Mouse (Mus musculus) stomach, postnatal 0 days (tissue): ENCODE data around the gene Ugt1a2.

Source experiments
- CTCF ChIP-seq: IDR thresholded peaks from 2 replicates; pipeline ENCODE4 v1.5.1; 2016; ENCODE audit warnings: antibody characterized with exemption, low read depth, mild to moderate bottlenecking, moderate library complexity
- EP300 ChIP-seq: optimal IDR thresholded peaks from 2 replicates; pipeline ENCODE3; 2016; ENCODE audit warnings: antibody characterized with exemption

DNA sequence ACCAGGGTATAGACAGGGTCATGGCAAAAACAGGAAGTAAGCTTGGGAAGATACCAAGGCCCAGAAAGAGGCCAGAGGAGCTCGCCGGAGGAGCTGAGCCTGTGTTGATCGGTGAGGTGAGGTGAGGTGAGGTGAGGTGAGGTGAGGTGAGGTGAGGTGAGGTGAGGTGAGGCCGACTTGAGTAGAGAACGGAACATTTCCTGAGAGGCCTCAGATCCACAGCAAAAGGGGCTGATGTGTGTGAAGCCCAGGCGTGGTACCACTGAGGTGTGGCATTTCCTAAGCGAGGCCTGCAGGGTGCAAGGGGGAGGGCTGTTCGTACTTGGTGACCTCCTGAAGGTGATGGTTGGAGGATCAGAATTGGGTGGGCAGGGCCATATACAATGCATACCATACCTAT, 52.7 kb downstream of the Ugt1a2 start:
- TF ChIP-seq CTCF (no peak), EP300 (no peak)
